Mouse (Mus musculus): ENCODE measurements around the gene Gm4070. TPM values are rescaled to one million over a fixed set of nuclear protein-coding genes. Genes with fewer than 3 reads are reported as not detected.
"Not testable (repeated sequence)": the region's sequence is repeated elsewhere in the genome, so short reads cannot be mapped to it uniquely, and the experiment has no call there.

The Gm4070 gene
- polyA plus RNA-seq (2016; fragmentation: Nextera tagmentation; extraction: Ambion mirVana) = 0.06 TPM in 1 of 2 replicates, not detected in the other

DNA sequence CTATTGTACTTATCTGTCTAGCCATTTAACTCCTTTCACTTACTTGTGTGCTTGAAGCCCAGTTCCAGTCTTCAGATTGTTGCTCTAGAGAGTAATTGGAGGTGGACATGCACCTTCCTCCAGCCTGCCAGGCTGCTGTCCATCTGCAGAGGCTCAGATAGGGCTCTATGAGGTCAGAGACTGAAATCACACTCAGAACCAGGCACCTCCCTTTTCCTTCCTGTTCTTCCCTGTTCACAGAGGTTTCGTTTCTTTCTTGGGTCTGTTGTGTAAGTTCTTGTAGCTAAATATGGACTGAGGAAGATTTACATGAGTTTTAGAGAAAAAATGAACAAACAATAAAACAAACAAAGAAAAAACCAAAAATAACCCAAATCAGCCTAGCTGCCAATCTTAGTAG is at the start of gene Gm4070:
Gene Gm4070, minus strand, starts transcription at position 156 of the 400 bp plus-strand sequence.
- not testable (repeated sequence) for H3K9me3 ChIP-seq; H3K4me2 ChIP-seq; H3K36me3 ChIP-seq (replicated peaks); H3K27me3 ChIP-seq; ATAC-seq (ENCODE audit: low FRiP score); H3K4me3 ChIP-seq (replicated peaks); H3K27ac ChIP-seq; H3K4me1 ChIP-seq; H3K9ac ChIP-seq
- WGBS = 75% methylated on average over 1 of the region's 1 CpGs

DNA sequence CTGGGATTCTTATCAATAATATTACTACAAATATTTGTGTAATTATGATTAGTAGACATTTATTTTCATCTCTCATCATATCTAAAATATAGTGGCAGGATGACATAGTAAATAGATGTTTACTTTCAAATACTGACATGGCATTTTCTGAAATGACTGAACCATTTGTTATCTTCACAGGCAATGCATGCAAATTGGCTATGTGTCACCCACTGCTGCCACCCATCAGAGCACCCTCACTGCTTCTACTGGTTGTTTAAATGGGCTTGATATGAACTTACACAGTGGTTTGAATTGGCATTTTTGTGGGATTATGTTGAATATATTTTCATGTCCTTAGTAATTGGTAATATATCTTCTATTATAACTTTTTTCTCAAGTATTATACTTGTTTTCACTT is 773 bp upstream of the Gm4070 start:
- not testable (repeated sequence) for H3K4me1 ChIP-seq; ATAC-seq (ENCODE audit: low FRiP score); H3K9ac ChIP-seq; H3K4me3 ChIP-seq (replicated peaks); H3K4me2 ChIP-seq; H3K9me3 ChIP-seq; H3K27ac ChIP-seq; H3K36me3 ChIP-seq (replicated peaks); H3K27me3 ChIP-seq

DNA sequence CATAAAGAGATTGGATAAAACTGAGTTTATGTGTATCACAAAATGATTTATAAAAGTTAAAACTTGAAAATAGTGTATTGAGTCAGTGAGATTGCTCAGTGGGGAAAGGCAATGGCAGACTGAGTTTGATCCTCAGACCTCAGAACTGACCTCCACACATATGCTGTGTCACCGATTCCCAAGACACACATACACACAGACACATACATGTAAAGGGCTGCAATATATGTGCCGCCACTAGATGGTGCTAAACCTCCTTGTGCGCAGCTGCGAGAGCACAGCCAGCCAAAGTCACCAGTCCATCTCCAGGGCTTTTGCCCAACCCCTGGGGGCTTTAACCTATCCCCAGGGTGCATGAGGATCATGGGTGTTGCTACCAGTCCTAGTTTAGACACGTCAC is 1.4 kb downstream of the Gm4070 start:
- H3K4me2 ChIP-seq; H3K9ac ChIP-seq; H3K4me1 ChIP-seq; H3K27me3 ChIP-seq; H3K36me3 ChIP-seq (replicated peaks); H3K4me3 ChIP-seq (replicated peaks); H3K27ac ChIP-seq; H3K9me3 ChIP-seq: not testable (repeated sequence)
- ATAC-seq (ENCODE audit: low FRiP score) = peak; percentile 60; the same call in 1 of the 2 replicates
- no CpG with 5 or more reads among the region's 5 CpGs for WGBS

DNA sequence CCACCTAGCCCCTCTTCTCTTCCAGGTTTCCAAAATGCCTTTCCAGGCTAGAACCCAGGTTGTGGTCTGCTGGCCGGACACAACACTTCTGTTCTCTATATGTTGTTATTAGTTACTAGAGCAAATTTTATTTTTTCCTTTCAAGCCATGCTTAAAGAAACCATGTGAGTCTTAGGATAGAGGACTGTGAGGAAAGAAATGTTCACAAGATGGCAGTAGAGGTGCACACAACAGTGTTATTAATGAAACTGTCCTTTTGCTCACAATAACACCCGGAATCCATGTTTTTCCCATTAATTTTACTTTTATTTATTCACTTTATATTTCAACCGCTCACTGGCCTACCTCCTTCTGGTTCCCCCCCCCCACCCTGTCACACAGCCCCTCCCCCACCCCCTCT is 8.5 kb downstream of the Gm4070 start:
- H3K4me2 ChIP-seq; H3K4me3 ChIP-seq (replicated peaks); H3K4me1 ChIP-seq; H3K27me3 ChIP-seq; ATAC-seq (ENCODE audit: low FRiP score); H3K9me3 ChIP-seq; H3K9ac ChIP-seq; H3K36me3 ChIP-seq (replicated peaks); H3K27ac ChIP-seq: not testable (repeated sequence)
- 100% methylated on average over 1 of the region's 3 CpGs for WGBS

DNA sequence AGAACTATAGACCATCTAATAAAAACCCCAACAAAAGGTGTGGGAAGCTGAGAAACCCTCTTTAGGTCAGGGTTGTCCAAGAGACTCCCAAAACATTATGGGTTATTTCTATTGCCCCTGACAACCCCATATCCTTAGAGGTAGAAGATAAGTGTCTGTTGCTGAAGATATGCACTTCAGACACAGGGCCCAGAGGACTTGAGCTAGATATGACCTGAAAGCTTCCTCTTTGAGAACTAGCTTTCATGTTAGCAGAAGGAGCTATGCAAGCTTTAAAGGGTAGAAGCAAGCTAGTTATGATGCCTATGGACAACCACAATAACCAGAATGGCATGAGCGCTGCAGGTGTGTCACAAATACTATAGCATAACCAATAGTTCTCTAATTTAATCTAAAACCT is 21.6 kb downstream of the Gm4070 start:
- not testable (repeated sequence) for ATAC-seq (ENCODE audit: low FRiP score); H3K36me3 ChIP-seq (replicated peaks); H3K4me2 ChIP-seq; H3K9me3 ChIP-seq; H3K27me3 ChIP-seq; H3K27ac ChIP-seq; H3K4me1 ChIP-seq; H3K9ac ChIP-seq; H3K4me3 ChIP-seq (replicated peaks)
- WGBS = no CpG with 5 or more reads among the region's 1 CpGs

DNA sequence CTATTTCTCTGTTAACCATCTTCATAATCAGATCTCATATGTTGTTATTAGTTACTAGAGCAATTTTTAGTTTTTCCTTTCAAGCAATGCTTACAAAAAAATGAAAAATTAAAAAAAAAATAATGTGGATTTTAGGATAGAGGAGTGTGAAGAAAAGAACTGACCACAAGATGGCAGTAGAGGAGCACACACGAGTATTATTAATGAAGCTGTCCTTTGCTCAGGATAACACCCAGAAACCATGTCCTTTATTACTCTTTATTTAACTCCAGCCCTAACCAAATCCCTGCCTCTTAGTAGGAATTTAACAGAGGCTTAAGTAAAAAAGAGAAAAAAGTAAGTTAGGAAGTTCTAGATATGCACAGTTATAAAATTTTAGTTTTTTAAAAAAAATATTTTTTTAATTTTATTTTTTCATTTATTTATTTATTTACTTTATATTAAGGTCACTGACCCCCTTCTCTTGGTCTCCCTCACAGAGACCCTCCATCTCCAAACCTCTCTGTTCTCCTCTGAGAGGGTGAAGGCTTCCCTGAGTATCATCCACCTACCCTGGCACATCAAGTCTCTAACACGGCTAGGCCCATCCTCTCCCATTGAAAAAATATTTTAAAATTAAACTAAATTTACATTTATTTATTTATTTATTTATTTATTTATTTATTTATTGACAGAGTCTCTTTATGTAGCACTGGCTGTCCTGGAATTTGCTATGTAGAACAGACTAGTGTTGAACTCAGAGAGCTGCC is 70.0 kb downstream of the Gm4070 start:
- H3K4me1 ChIP-seq; H3K27me3 ChIP-seq; H3K4me3 ChIP-seq (replicated peaks); H3K36me3 ChIP-seq (replicated peaks); H3K4me2 ChIP-seq; H3K9ac ChIP-seq; H3K27ac ChIP-seq; H3K9me3 ChIP-seq: not testable (repeated sequence)
- peak; percentile 65; the same call in 1 of the 2 replicates for ATAC-seq (ENCODE audit: low FRiP score)
- WGBS = 100% methylated on average over 1 of the region's 2 CpGs

DNA sequence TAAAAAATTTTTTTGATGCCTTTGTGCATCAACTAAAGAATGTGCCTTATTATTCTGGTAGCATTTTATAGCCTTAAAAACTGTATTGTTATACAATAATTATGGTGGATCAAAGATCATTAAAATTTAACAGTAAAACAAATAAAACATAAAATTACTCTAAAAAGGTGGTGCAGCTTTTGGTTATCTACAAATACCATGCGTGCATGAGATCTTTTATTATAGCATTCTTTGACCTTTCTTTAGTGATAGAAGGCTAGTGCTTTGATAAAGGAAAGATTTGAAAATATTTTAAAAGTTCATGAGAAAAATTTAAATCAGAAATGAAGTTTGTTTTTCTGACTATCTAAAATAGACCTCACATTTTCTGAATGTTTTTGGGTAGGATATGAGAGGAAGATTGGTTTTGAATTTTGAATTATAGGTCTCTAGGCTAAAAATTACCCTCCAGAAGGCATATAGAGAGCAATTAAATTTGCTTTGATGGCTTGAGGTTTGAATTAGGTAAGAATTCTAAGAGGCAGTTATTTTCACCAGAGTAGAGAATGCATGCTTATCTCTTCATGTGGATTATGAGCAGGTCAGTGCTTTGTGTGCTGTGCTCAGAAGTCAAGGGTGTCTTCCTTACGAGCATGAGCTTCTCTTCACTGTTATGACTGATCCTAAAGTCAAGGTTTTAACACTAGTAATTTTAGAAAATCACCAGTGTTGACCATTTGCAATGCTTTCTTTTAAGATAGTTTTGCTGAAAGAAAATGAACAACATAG is 73.9 kb downstream of the Gm4070 start:
- not testable (repeated sequence) for H3K9me3 ChIP-seq

DNA sequence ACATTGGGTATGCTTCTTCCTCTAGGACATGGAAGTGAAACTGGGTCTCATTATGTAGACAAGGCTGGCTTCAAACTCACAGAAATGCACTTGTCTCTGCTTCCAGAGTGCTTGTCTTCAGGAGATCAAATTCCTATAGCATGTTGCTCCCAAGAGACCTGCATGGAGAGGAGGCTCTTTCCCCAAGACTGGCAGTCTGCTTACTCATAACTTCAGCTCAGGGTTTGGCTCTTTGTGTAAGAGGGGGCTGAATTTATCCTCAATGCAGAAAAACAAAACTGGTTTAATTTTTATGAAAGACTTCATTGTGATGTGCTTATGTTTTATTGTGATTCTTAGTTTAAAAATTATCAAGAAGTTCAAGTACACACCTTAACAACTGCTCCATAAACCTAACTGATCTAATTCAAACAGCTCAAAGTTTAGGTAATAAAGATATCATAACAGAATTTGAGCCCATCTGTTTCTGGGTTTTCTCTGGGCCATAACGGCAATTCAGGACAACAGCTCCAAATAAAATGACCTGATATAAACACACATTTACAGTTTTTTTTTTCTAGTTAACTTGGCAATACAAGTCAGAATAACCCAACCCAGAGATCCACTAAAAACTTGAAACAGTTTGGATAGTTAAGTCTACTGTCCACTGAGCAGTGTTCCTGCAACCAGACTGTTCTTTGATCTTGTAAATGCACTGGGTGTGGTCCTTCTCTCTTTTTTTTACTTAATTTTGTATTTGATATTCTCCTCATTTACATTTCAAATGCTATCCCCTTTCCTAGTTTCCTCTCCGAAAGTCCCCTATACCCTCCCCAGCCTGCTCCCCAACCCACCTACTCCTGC is 97.8 kb downstream of the Gm4070 start:
- no CpG with 5 or more reads among the region's 2 CpGs for WGBS
- not testable (repeated sequence) for H3K36me3 ChIP-seq (replicated peaks); H3K9me3 ChIP-seq; H3K9ac ChIP-seq; H3K4me3 ChIP-seq (replicated peaks); H3K27me3 ChIP-seq; ATAC-seq (ENCODE audit: low FRiP score); H3K4me1 ChIP-seq; H3K4me2 ChIP-seq; H3K27ac ChIP-seq

More for the DNA sequence above, 73.9 kb downstream of the Gm4070 start:
- H3K4me1 ChIP-seq; H3K27me3 ChIP-seq; H3K4me3 ChIP-seq (replicated peaks); H3K27ac ChIP-seq; ATAC-seq (ENCODE audit: low FRiP score); H3K36me3 ChIP-seq (replicated peaks); H3K9ac ChIP-seq; H3K4me2 ChIP-seq: not testable (repeated sequence)
- 81% methylated on average over 1 of the region's 2 CpGs for WGBS

Other genes starting within 250 kb of the Gm4070 start
- gene Ilk, start 217.4 kb downstream of the Gm4070 start, polyA plus RNA-seq (2016; fragmentation: Nextera tagmentation; extraction: Ambion mirVana) = 184 and 187 TPM in 2 replicates
- 39.5 and 41.5 TPM in 2 replicates for gene Rrp8, start 216.6 kb downstream of the Gm4070 start, polyA plus RNA-seq (2016; fragmentation: Nextera tagmentation; extraction: Ambion mirVana)
- 145 and 170 TPM in 2 replicates for gene Taf10, start 209.6 kb downstream of the Gm4070 start, polyA plus RNA-seq (2016; fragmentation: Nextera tagmentation; extraction: Ambion mirVana)
- 45.8 and 48.3 TPM in 2 replicates for gene Tpp1, start 201.7 kb downstream of the Gm4070 start, polyA plus RNA-seq (2016; fragmentation: Nextera tagmentation; extraction: Ambion mirVana)
- 22.9 and 25.0 TPM in 2 replicates for gene Dchs1, start 166.3 kb downstream of the Gm4070 start, polyA plus RNA-seq (2016; fragmentation: Nextera tagmentation; extraction: Ambion mirVana)
- 231 and 236 TPM in 2 replicates for gene Mrpl17, start 142.9 kb downstream of the Gm4070 start, polyA plus RNA-seq (2016; fragmentation: Nextera tagmentation; extraction: Ambion mirVana)